Mouse (Mus musculus): ENCODE results near the gene Dgki. TPM values are rescaled to one million over a fixed set of nuclear protein-coding genes. Genes with fewer than 3 reads are reported as not detected.

Gene Dgki
- polyA plus RNA-seq, 1 experiment = not detected

DNA sequence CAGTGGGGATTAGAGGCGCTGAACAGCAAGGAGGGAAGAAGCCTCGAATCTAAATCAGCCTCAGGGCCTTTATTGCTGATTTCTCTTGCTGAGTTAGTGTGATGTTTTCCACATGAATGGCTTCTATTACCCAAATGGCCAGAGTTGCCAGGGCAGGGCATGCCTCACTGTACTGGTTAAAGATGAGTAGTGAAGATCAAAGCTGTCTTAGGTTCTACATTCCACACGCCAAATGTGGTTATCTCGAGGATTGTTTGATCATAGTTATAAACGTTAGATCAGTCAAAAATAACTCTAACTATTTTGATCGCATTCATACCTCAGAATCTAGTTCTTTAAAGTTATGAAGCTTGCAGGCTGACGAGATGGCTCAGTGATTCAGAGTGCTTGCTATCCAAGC is 59.8 kb downstream of the Dgki start:
- no peak overlapping the region for H3K4me3 ChIP-seq (ENCODE audit: insufficient read depth, low read depth, low read length)
- WGBS = 86% methylated on average over 7 of the region's 7 CpGs

DNA sequence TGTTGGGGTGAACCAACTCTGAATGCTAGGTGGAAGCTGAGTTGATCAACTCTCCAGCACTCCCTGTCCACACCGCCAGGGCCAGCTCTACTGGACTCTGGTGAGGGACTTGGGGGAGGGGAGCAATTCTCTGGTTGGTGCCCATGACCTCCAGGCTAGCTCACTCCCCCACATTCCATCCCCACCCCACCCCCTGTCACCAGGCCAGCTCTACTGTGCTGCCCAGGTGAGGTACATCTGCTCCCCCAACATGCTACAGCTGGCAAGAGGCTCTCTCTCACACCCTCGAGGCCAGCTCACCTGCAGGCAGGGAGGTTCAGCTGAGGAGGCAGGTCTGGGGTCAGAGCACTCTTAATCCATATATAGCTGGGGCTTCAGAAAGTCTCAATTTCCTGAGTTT is 63.1 kb downstream of the Dgki start:
- 80% methylated on average over 2 of the region's 2 CpGs for WGBS
- no peak overlapping the region for H3K4me3 ChIP-seq (ENCODE audit: insufficient read depth, low read depth, low read length)
- peaks cover 11% of the 10 kb centered on the region for H3K4me1 ChIP-seq (ENCODE audit: control insufficient read depth, insufficient read depth, low read length)
- no peak for TF ChIP-seq CTCF (IDR thresholded peaks at IDR 0.05; ENCODE audit: insufficient read depth, low read depth, low read length)
- no peak for TF ChIP-seq POLR2A (IDR thresholded peaks at IDR 0.05; ENCODE audit: insufficient read depth, low read depth, low read length)
- H3K27ac ChIP-seq (ENCODE audit: insufficient read depth, low read depth, low read length) = no peak overlapping the region

More for the DNA sequence above, 59.8 kb downstream of the Dgki start:
- no peak overlapping the region for H3K27ac ChIP-seq (ENCODE audit: insufficient read depth, low read depth, low read length)
- TF ChIP-seq POLR2A (IDR thresholded peaks at IDR 0.05; ENCODE audit: insufficient read depth, low read depth, low read length) (no peak), CTCF (IDR thresholded peaks at IDR 0.05; ENCODE audit: insufficient read depth, low read depth, low read length) (no peak)
- H3K4me1 ChIP-seq (ENCODE audit: control insufficient read depth, insufficient read depth, low read length) = peaks cover 22% of the 10 kb centered on the region

DNA sequence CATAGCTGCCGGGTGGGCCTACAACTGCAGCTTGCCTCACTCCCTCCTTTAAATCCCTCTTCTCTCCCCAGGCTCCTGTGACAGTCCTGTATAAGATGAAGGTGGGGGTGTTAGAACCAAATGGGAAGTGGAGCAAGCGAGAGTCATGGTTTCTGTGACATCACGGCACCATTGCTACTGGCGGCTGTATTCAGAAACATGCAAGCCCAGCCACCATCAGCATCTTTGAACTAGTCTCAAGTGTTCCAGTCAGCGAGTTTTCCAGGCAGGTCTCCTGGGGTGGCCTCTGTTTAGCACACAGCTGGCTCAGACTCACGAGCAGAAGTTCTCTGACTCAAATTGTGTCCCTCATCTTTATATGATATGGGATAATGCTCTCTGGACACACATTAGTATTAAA is 68.8 kb downstream of the Dgki start:
- no peak for TF ChIP-seq POLR2A (IDR thresholded peaks at IDR 0.05; ENCODE audit: insufficient read depth, low read depth, low read length)
- TF ChIP-seq CTCF (IDR thresholded peaks at IDR 0.05; ENCODE audit: insufficient read depth, low read depth, low read length) = no peak
- Histone ChIP-seq H3K27ac (ENCODE audit: insufficient read depth, low read depth, low read length) (no peak overlapping the region), H3K4me3 (ENCODE audit: insufficient read depth, low read depth, low read length) (no peak overlapping the region), H3K4me1 (ENCODE audit: control insufficient read depth, insufficient read depth, low read length) (peaks cover 17% of the 10 kb centered on the region)
- 35% methylated on average over 6 of the region's 6 CpGs for WGBS

DNA sequence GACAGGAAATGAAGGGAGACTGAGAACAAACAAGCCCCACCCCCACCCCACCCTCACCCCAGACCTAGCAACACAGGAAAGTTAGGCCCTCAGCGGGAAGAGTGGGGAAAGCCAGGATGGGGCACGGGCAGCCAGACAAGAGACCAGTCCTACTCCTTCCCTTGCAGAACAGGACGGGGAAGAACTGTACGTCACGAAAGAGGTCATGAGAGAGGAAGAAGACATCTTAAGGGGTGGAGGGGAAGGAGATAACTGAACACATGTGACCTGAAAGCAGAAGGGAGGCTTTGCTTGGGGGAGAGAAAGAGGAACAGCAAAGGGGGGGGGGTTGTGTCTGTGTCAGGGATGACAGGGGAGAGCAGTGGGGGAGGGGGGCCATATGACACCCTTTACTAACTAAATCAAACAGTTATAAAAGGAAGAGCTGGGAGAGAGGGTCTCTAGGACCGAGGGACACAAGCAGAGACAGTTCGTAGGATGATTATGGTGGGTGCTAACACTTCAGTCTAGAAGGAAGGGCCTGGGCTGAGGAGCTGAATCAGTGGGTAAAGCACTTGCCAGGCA is 77.0 kb downstream of the Dgki start:
- no peak overlapping the region for H3K27ac ChIP-seq (ENCODE audit: insufficient read depth, low read depth, low read length)
- peaks cover 28% of the 10 kb centered on the region for H3K4me1 ChIP-seq (ENCODE audit: control insufficient read depth, insufficient read depth, low read length)
- no peak overlapping the region for H3K4me3 ChIP-seq (ENCODE audit: insufficient read depth, low read depth, low read length)
- 73% methylated on average over 7 of the region's 7 CpGs for WGBS
- TF ChIP-seq POLR2A (IDR thresholded peaks at IDR 0.05; ENCODE audit: insufficient read depth, low read depth, low read length) (no peak), CTCF (IDR thresholded peaks at IDR 0.05; ENCODE audit: insufficient read depth, low read depth, low read length) (no peak)

DNA sequence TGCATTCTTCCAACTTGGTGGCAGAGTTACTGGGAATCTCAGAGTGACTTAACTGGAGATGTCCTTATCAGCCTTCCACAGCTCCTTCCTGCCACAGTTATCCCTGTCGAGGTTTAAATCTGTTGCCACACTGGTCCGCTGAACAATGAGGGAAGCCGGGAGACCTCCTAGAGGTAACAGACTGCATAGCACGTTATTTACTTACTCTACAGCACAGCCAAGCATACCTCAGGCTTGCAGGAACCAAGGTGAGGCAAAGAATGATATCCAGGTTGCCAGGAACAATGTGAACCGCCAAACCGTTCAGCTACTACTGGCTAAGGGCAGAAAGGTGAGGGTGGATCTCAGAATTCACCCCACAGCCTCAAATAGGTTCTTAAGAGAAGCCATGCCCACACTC is 78.0 kb downstream of the Dgki start:
- 66% methylated on average over 6 of the region's 6 CpGs for WGBS
- Histone ChIP-seq H3K4me3 (ENCODE audit: insufficient read depth, low read depth, low read length) (no peak overlapping the region), H3K4me1 (ENCODE audit: control insufficient read depth, insufficient read depth, low read length) (peaks cover 29% of the 10 kb centered on the region), H3K27ac (ENCODE audit: insufficient read depth, low read depth, low read length) (peak overlapping the region; percentile 53)
- no peak for TF ChIP-seq CTCF (IDR thresholded peaks at IDR 0.05; ENCODE audit: insufficient read depth, low read depth, low read length)
- TF ChIP-seq POLR2A (IDR thresholded peaks at IDR 0.05; ENCODE audit: insufficient read depth, low read depth, low read length) = no peak

DNA sequence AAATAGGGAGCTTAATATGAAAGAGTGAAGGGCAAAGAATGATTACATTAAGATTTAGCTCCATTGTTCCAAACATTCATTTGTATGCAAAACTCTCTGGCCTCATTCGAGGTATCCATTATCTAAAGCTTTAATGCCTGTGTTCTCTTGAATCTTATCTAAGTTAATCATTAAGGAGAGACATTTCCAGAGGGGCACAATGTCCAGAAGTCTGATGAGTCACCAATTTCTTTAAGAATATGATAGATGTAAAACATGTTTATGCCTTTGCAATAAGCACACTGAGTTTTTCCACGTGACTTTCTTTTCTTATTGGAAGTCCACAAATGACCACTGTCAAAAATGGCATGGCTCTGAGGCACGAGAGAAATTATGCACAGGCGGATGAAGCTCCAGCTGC is 80.9 kb downstream of the Dgki start:
- 76% methylated on average over 4 of the region's 4 CpGs for WGBS
- Histone ChIP-seq H3K4me1 (ENCODE audit: control insufficient read depth, insufficient read depth, low read length) (peaks cover 41% of the 10 kb centered on the region), H3K27ac (ENCODE audit: insufficient read depth, low read depth, low read length) (no peak overlapping the region), H3K4me3 (ENCODE audit: insufficient read depth, low read depth, low read length) (no peak overlapping the region)
- TF ChIP-seq POLR2A (IDR thresholded peaks at IDR 0.05; ENCODE audit: insufficient read depth, low read depth, low read length) (no peak), CTCF (IDR thresholded peaks at IDR 0.05; ENCODE audit: insufficient read depth, low read depth, low read length) (no peak)

DNA sequence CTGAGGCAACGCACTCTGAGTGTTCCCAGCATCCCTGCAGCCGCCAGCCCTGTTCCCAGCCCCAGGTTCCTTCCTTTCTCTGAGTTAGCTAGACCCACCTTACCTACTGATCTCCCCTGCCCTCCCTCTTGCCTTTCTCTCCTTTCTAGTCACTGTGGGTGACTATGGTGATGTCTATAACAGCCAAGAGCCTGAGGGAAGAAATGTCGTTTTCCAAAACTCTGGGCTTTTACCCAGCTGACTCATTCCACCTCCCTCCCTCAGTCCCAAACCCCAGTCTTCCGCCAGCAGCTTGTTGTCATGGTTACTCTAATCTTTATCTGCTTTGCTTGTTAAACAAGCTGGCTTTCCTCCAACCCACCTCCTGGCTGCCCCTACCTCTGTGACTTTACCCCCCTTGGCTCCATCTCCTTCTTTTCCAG is 83.6 kb downstream of the Dgki start:
- 32% methylated on average over 4 of the region's 4 CpGs for WGBS

DNA sequence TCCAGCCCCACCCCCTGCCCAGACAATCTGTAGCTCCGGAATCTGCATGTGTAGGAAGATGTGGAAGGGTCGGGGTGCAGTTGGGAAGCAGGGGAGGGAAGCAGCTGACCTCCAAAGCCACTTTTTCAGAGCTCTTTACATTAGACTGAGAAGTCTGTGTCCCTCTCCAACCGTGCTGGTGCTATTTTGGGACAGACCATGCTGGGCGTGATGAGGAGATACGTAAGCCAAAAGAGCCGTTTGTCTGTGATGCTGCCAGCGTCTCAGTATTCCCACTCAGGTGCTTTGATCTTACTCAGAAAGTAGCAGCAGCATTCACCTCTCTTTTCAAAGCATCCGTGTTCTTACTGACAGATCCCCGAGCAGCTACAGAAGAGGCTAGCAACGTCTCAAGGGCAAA is 84.3 kb downstream of the Dgki start:
- peaks cover 43% of the 10 kb centered on the region for H3K4me1 ChIP-seq (ENCODE audit: control insufficient read depth, insufficient read depth, low read length)
- 21% methylated on average over 10 of the region's 10 CpGs for WGBS
- H3K4me3 ChIP-seq (ENCODE audit: insufficient read depth, low read depth, low read length) = no peak overlapping the region
- H3K27ac ChIP-seq (ENCODE audit: insufficient read depth, low read depth, low read length) = peak overlapping the region; percentile 95
- TF ChIP-seq CTCF (IDR thresholded peaks at IDR 0.05; ENCODE audit: insufficient read depth, low read depth, low read length) = no peak

More for the DNA sequence above, 83.6 kb downstream of the Dgki start:
- peaks cover 40% of the 10 kb centered on the region for H3K4me1 ChIP-seq (ENCODE audit: control insufficient read depth, insufficient read depth, low read length)
- peak overlapping the region; percentile 20 for H3K4me3 ChIP-seq (ENCODE audit: insufficient read depth, low read depth, low read length)
- peak overlapping the region; percentile 95 for H3K27ac ChIP-seq (ENCODE audit: insufficient read depth, low read depth, low read length)
- TF ChIP-seq POLR2A (IDR thresholded peaks at IDR 0.05; ENCODE audit: insufficient read depth, low read depth, low read length) = no peak
- no peak for TF ChIP-seq CTCF (IDR thresholded peaks at IDR 0.05; ENCODE audit: insufficient read depth, low read depth, low read length)

DNA sequence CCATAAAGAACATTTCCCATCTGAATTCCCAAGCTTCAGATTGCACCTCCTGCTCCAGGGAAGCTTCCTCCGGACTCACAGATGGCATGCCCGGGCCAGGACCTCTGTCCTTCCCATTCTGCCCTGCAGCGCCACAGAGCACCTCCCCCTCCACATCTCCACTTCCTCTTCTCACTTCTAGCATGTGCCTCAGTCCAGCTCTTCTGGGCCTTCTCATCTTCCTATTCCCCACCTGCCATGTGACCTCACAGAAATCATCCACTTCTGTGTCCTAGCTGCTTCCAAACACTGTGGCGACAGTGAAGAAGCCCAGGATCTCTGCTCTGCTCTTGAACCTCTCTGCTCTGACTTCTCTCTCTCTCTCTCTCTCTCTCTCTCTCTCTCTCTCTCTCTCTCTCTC is 87.1 kb downstream of the Dgki start:
- Histone ChIP-seq H3K27ac (ENCODE audit: insufficient read depth, low read depth, low read length) (peak overlapping the region; percentile 86), H3K4me3 (ENCODE audit: insufficient read depth, low read depth, low read length) (no peak overlapping the region), H3K4me1 (ENCODE audit: control insufficient read depth, insufficient read depth, low read length) (peaks cover 57% of the 10 kb centered on the region)
- 68% methylated on average over 4 of the region's 4 CpGs for WGBS
- TF ChIP-seq CTCF (IDR thresholded peaks at IDR 0.05; ENCODE audit: insufficient read depth, low read depth, low read length) (no peak), POLR2A (IDR thresholded peaks at IDR 0.05; ENCODE audit: insufficient read depth, low read depth, low read length) (no peak)
